Mouse (Mus musculus) hindbrain, embryonic 11.5 days (tissue): ENCODE results near the gene Zfpm1. TPM values are rescaled to one million over a fixed set of nuclear protein-coding genes. Genes with fewer than 3 reads are reported as not detected.
A peak's percentile ranks its signal among the peaks of the same experiment; 100 is the strongest.

Experiments used
- ATAC-seq: fragments of 200-750 bp; cut with Nextera tagmentation; 2 replicates; pipeline ENCODE4 v1.8.0; 2017; ENCODE audit warnings: mild to moderate bottlenecking, moderate TSS enrichment, moderate library complexity; ENCODE audit not compliant: low FRiP score
- DNase-seq: peaks from one replicate; pipeline ENCODE4 v3.0.0-alpha.2; 2015; ENCODE audit warnings: low spot score
- H3K27ac ChIP-seq: fragments of 300-500 bp; sonication (generic); 2 replicates; pipeline ENCODE4 v1.5.1; 2014; ENCODE audit warnings: mild to moderate bottlenecking, low read depth, low read length
- H3K27me3 ChIP-seq: fragments of 300-500 bp; sonication (generic); 2 replicates; pipeline ENCODE4 v1.6.1; 2014; ENCODE audit warnings: mild to moderate bottlenecking, low read length, moderate library complexity, mixed read lengths; ENCODE audit not compliant: control insufficient read depth, insufficient read depth
- H3K36me3 ChIP-seq: fragments of 300-500 bp; sonication (generic); 2 replicates; pipeline ENCODE4 v1.6.1; 2014; ENCODE audit warnings: mild to moderate bottlenecking, low read length, moderate library complexity, mixed read lengths; ENCODE audit not compliant: control insufficient read depth, insufficient read depth
- H3K4me1 ChIP-seq: fragments of 300-500 bp; sonication (generic); replicated peaks from 2 replicates; pipeline ENCODE4 v1.6.1; 2014; ENCODE audit warnings: low read length, mixed read lengths; ENCODE audit not compliant: control insufficient read depth, insufficient read depth
- H3K4me2 ChIP-seq: fragments of 300-500 bp; sonication (generic); replicated peaks from 2 replicates; pipeline ENCODE4 v1.6.1; 2014; ENCODE audit warnings: mild to moderate bottlenecking, low read depth, low read length
- H3K4me3 ChIP-seq: fragments of 300-500 bp; sonication (generic); 2 replicates; pipeline ENCODE4 v1.5.1; 2014; ENCODE audit warnings: low read depth, low read length
- H3K9ac ChIP-seq: fragments of 300-500 bp; sonication (generic); 2 replicates; pipeline ENCODE4 v1.6.1; 2014; ENCODE audit warnings: low read depth, low read length
- H3K9me3 ChIP-seq: fragments of 300-500 bp; sonication (generic); 2 replicates; pipeline ENCODE4 v1.6.1; 2016; ENCODE audit warnings: low read length; ENCODE audit not compliant: control insufficient read depth
- WGBS: fragments of 180-500 bp; shearing (Covaris S2); extraction: QIAGEN DNeasy Blood & Tissue Kit; methylation state at CpG from one replicate; pipeline ENCODE4 v1.1.7; 2014; 5-methylcytosine and 5-hydroxymethylcytosine counted together
- polyA plus RNA-seq: library from polyadenylated mRNA; unstranded; fragments of >200 nt; fragmentation: Nextera tagmentation; extraction: Ambion mirVana; gene quantifications from 2 replicates; pipeline ENCODE4 v1.2.1, GENCODE M21; 2014

Zfpm1 gene
- polyA plus RNA-seq, 1 experiment from 2014 or later, result 1.9 TPM

DNA sequence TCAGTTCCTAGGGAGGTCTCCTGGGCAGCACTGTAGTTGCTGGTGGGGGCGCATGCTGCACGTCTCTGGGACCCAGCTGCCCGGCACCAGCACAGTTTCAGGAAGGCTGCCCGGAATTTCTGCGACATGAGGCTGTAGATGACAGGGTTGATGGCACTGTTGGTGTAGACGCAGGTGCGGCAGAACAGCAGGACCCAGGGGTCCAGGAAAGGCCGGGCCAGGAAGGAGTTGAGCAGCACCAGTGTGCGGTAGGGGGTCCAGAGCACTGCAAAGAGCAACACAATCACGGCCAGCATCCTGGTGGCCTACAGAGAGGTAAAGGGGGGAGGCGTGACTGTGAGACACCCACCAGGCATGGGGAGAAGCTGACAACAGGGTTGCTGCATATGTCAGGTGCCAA is 75.3 kb downstream of the Zfpm1 start:
- Histone ChIP-seq H3K27ac (no peak overlapping the region), H3K4me3 (no peak overlapping the region), H3K4me2 (no peak overlapping the region), H3K27me3 (no peaks in the 10 kb centered on the region), H3K4me1 (no peaks in the 10 kb centered on the region), H3K36me3 (no peaks in the 10 kb centered on the region), H3K9me3 (no peaks in the 10 kb centered on the region), H3K9ac (no peak overlapping the region)
- 54% methylated on average over 11 of the region's 11 CpGs for WGBS
- DNase-seq (no peak), ATAC-seq (no peak)

DNA sequence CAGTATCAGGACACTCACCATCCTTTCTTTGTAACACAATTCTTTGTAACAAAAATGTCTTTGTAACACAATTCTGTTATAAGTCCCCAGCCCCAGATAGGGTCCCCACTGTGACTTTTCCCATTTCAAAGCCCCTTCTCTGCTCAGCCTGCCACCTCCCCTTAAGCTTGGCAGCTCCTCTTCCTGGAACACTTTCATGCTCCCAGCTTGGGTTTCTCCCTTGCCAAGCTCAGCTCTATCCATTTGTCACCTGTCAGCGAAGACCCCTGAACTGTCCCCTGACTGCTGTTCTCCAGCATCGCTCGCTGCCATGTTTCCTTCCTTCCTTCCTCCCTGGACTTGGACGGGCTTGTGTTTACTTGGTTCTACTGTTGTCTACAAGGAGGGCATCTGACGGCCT is 75.7 kb downstream of the Zfpm1 start:
- DNase-seq (no peak), ATAC-seq (no peak)
- H3K9ac ChIP-seq, result no peak overlapping the region
- H3K4me2 ChIP-seq, result no peak overlapping the region
- no peaks in the 10 kb centered on the region for H3K36me3 ChIP-seq
- H3K4me3 ChIP-seq, result no peak overlapping the region
- WGBS, result 80% methylated on average over 5 of the region's 5 CpGs
- H3K9me3 ChIP-seq, result no peaks in the 10 kb centered on the region
- H3K27ac ChIP-seq, result no peak overlapping the region
- no peaks in the 10 kb centered on the region for H3K27me3 ChIP-seq
- H3K4me1 ChIP-seq, result no peaks in the 10 kb centered on the region

DNA sequence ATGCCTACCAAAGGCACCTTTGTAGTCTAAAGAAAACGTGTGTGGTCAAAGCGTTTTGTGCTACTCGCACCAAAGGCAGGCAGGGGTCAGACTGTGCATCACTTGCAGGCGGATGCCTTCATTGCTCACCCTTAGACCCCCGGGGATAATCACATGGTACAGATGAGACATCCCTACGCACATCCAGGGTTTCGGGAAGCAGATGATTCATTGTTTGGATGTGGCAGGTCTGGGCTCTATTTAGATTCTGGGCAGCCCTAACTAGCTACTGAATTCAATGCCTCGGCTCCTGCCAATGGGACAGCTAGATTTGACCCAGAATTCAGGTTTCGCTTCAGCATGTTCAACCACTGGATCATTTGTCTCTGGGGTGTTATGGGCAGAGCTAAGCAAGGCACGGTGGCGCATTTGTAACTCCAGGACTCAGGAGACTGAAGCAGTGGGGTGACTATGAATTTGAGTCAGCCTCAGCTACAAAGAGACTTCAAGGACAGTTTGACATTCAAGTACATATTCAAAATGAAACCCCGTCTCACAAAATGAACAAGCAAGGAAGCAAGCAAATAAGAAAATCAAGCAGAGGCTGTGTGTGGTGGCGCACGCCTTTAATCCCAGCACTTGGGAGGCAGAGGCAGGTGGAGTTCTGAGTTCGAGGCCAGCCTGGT is 77.3 kb downstream of the Zfpm1 start:
- no peak overlapping the region for H3K27ac ChIP-seq
- H3K4me1 ChIP-seq, result no peaks in the 10 kb centered on the region
- H3K4me2 ChIP-seq, result no peak overlapping the region
- H3K36me3 ChIP-seq, result no peaks in the 10 kb centered on the region
- H3K27me3 ChIP-seq, result no peaks in the 10 kb centered on the region
- WGBS, result 76% methylated on average over 15 of the region's 15 CpGs
- no peaks in the 10 kb centered on the region for H3K9me3 ChIP-seq
- no peak overlapping the region for H3K4me3 ChIP-seq
- no peak overlapping the region for H3K9ac ChIP-seq
- DNase-seq (no peak), ATAC-seq (no peak)

DNA sequence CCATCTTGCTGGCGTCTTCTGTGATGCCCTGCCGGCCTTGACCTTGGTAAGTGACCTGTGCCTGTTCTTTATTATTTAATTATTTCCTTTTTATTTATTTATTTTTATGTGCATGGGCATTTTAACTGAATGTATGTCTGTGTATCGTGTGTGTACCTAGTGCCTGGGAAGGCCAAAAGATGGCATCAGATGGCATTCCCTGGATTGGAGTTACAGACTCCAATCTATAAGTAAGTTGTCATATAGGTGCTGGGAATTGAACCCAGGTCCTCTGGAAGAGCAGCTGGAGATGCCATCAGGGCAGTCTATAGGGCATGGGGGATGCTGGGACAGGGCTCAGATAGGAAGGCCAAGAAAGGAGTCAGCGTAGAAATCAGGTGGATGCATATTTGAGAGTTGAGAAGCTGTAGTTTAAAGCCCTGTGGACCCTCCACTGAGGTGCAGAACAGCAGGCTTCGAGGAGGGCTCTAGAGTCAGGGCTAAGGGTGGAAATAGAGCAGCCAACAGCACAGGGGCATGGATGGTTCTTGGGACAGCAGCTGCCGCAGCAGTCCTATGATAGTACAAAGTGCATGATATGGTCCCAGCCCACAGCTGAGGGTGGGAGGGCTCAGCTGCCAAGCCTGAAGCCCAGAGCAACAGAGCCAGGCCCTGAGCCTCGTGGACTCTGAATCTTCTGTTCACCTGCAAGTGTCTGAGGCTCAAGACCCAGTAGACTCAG is 78.9 kb downstream of the Zfpm1 start, which contains the start of gene Trhr2:
Gene Trhr2 (minus strand): TSS at position 51 of the 721 bp plus-strand sequence.
- no peaks in the 10 kb centered on the region for H3K27me3 ChIP-seq
- ATAC-seq, result no peak
- no peak for DNase-seq
- H3K4me1 ChIP-seq, result no peaks in the 10 kb centered on the region
- H3K4me2 ChIP-seq, result no peak within 1 kb of the TSS
- 78% methylated on average over 7 of the region's 7 CpGs for WGBS
- H3K9ac ChIP-seq, result no peak within 1 kb of the TSS
- no peaks in the 10 kb centered on the region for H3K36me3 ChIP-seq
- H3K4me3 ChIP-seq, result no peak within 1 kb of the TSS
- H3K9me3 ChIP-seq, result no peaks in the 10 kb centered on the region
- H3K27ac ChIP-seq, result no peak within 1 kb of the TSS

DNA sequence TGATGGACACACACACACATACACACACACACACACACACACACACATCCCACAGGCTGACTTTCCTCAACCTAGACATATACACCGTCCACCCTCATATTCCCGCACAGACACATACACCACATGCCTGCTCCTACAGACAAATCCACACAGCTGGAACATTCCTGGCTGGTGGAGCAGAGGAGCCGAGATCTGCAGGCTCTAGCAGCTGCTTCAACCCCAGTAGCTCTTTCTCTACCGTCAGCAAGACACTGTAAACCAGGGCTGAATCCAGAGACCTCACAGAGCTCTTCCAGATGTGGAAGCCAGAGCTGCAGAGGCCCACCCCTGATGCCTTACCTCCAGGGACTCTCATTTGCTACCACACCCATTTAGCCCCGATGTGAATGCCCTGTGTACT is 80.3 kb downstream of the Zfpm1 start:
- Histone ChIP-seq H3K27ac (no peak overlapping the region), H3K4me1 (no peaks in the 10 kb centered on the region), H3K9me3 (no peaks in the 10 kb centered on the region), H3K4me2 (no peak overlapping the region), H3K9ac (no peak overlapping the region), H3K27me3 (no peaks in the 10 kb centered on the region), H3K4me3 (no peak overlapping the region), H3K36me3 (no peaks in the 10 kb centered on the region)
- no peak for DNase-seq
- 48% methylated on average over 5 of the region's 5 CpGs for WGBS
- no peak for ATAC-seq

DNA sequence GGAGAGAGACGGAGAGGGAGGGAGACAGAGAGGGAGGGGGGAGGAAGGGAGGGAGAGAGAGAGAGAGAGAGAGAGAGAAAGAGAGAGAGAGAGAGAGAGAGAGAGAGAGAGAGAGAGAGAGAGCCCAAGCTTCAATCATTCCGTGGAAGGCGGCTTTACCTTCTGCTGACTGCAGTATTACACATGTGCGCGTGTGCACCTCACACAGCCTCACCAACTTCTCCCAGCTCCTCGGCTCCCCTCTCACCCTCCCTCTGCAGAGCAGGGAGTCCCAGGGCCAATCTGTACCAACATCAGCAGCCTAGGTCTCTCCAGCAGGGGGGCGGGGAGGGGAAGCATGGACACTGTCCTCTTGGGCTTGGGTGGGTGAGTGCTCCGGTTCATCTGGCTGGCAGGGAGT is 81.0 kb downstream of the Zfpm1 start:
- Histone ChIP-seq H3K27me3 (no peaks in the 10 kb centered on the region), H3K27ac (no peak overlapping the region), H3K4me1 (no peaks in the 10 kb centered on the region), H3K9me3 (no peaks in the 10 kb centered on the region), H3K36me3 (no peaks in the 10 kb centered on the region), H3K9ac (no peak overlapping the region), H3K4me2 (no peak overlapping the region), H3K4me3 (no peak overlapping the region)
- DNase-seq (no peak), ATAC-seq (no peak)
- WGBS, result 39% methylated on average over 8 of the region's 8 CpGs

DNA sequence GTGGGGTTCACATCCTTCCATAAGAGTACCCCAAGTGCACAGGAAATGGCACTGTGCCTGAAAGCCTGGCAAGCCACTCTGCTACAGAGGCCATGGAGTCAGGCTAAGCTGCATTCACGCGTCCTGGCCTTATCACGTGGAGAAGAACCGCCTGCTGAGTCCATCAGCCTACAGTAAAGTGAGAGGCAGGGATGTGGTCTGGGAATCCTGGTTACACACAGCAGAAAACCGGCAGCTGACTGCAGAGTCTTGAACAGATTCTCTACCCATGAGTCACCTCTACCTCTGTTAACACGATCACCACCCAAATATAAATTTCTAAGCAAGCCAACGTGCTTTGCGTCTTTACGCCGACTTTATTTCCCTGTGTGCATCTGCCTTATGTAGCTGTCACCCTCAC is 86.6 kb downstream of the Zfpm1 start:
- ATAC-seq (no peak), DNase-seq (no peak)
- Histone ChIP-seq H3K9me3 (no peaks in the 10 kb centered on the region), H3K36me3 (no peaks in the 10 kb centered on the region), H3K27me3 (no peaks in the 10 kb centered on the region), H3K4me1 (no peaks in the 10 kb centered on the region), H3K4me2 (no peak overlapping the region), H3K27ac (no peak overlapping the region), H3K9ac (no peak overlapping the region), H3K4me3 (no peak overlapping the region)
- 78% methylated on average over 10 of the region's 10 CpGs for WGBS

DNA sequence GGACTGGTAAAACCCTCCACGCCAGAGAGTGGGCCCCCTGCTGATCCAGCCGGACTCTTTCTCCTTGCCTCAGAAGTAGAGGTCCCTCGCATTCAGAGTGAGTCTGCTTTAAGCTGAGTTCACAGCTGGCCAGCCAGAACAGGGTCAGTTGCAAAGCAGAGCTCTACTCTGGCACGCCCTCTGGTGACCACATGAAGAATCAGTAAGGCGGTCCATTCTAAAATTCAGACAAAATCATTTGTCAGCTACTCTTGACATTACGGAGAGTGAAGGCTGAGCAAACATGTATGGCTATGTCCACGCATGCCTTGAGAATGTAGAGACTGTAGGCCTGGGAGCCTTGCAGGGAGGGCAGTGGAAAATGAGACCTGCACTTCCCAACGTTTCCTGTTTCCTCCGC is 87.7 kb downstream of the Zfpm1 start:
- H3K27ac ChIP-seq, result no peak overlapping the region
- no peaks in the 10 kb centered on the region for H3K4me1 ChIP-seq
- no peaks in the 10 kb centered on the region for H3K36me3 ChIP-seq
- DNase-seq (peak; percentile 79), ATAC-seq (no peak)
- H3K4me3 ChIP-seq, result no peak overlapping the region
- WGBS, result 13% methylated on average over 9 of the region's 9 CpGs
- no peak overlapping the region for H3K9ac ChIP-seq
- H3K27me3 ChIP-seq, result no peaks in the 10 kb centered on the region
- no peaks in the 10 kb centered on the region for H3K9me3 ChIP-seq
- no peak overlapping the region for H3K4me2 ChIP-seq

DNA sequence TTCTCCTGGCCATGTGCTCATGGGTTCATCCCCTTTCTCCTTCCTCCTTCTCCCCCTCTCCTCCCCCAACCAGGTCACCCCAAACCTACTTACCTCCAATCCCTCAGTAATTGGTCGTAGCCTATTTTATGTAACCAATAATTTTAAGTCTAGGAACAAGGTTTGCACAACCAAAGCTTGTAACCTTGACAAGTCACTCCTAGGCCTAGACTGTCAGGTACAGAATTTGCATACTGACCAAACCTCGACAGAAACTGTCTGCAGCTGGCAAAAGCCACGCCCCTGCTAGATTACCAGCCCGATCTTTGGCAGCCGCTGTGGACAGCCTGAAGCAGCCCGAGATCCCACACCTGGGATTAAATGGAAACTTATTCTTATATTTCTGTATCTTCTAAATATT is 89.8 kb downstream of the Zfpm1 start:
- H3K27me3 ChIP-seq, result no peaks in the 10 kb centered on the region
- no peak overlapping the region for H3K9ac ChIP-seq
- no peak for ATAC-seq
- no peaks in the 10 kb centered on the region for H3K9me3 ChIP-seq
- H3K4me2 ChIP-seq, result no peak overlapping the region
- H3K4me3 ChIP-seq, result no peak overlapping the region
- no peaks in the 10 kb centered on the region for H3K4me1 ChIP-seq
- WGBS, result 77% methylated on average over 6 of the region's 6 CpGs
- no peak for DNase-seq
- H3K27ac ChIP-seq, result no peak overlapping the region
- no peaks in the 10 kb centered on the region for H3K36me3 ChIP-seq
